Mouse (Mus musculus) thymus, adult 2 months (tissue): ENCODE results near the gene Mfap3.

Source experiments
- CTCF ChIP-seq: fragments of 200-500 bp; IDR thresholded peaks from 2 replicates; pipeline ENCODE4 v1.5.1; 2012; ENCODE audit warnings: mild to moderate bottlenecking, control low read depth, low read length, moderate library complexity, borderline replicate concordance; ENCODE audit not compliant: control insufficient read depth, poor library complexity, insufficient read depth; ENCODE audit errors: extremely low read depth
- POLR2A ChIP-seq: fragments of 200-500 bp; IDR thresholded peaks from 2 replicates; pipeline ENCODE4 v1.6.1; 2012; ENCODE audit warnings: mild to moderate bottlenecking, low read length, control low read depth, moderate library complexity; ENCODE audit not compliant: control insufficient read depth, poor library complexity, insufficient read depth; ENCODE audit errors: extremely low read depth

DNA sequence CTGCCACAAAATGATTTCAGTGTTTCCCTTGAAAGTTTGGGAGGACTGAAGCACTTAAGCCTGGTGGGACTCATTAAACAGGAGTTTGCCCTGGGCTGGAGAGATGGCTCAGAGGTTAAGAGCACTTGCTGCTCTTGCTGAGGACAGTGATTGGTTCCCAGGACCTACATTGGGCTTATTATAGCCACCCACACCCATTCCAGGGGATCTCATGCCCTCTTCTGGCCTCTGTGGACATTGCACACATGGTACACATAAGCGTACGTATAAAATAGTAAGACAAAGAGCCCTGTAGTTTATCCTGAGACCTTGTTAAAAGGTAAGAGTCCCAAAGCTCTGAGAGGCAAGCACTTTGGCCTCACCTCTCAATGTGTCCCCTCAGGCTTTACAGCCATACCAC lies 31.8 kb downstream of the Mfap3 start:
- TF ChIP-seq CTCF (no peak), POLR2A (no peak)
